In genomic region chr10:15540780-15541426, GRCm38 (mm10) we compare ENCODE assay signal across 18 mouse cellular contexts.
"Had no signal": no experiment of that assay in that cellular context is flagged by ENCODE, and none has a peak within 500 bp of the region (broad histone marks: within the 10 kb centered on the region; RNA-seq: fewer than 3 reads in every experiment).

No protein-coding gene starts in this region.

- H3K27me3 ChIP-seq: lung, embryonic 15.5 days; megakaryocyte, embryonic 14.5 days; midbrain, embryonic 13.5 days; midbrain, embryonic 15.5 days; neural tube, embryonic 12.5 days; stomach, embryonic 15.5 days had no signal

- H3K4me2 ChIP-seq: lung, embryonic 15.5 days; midbrain, embryonic 11.5 days; midbrain, embryonic 13.5 days; midbrain, embryonic 15.5 days; neural tube, embryonic 12.5 days; stomach, embryonic 15.5 days had no signal

- DNase-seq: liver, postnatal 0 days; lung, adult 2 months; lung, postnatal 14 days; lung, postnatal 36 days; right cerebral cortex, postnatal 14 days; thymus, adult 2 months; thymus, postnatal 25 days; thymus, postnatal 4 days had no signal

- ATAC-seq: lung, postnatal 0 days had no signal

- H3K9ac ChIP-seq: liver, postnatal 0 days; lung, embryonic 15.5 days; midbrain, embryonic 13.5 days; midbrain, embryonic 15.5 days; neural tube, embryonic 12.5 days; stomach, embryonic 15.5 days had no signal

- H3K9me3 ChIP-seq: lung, embryonic 15.5 days; megakaryocyte, embryonic 14.5 days; midbrain, embryonic 13.5 days; midbrain, embryonic 15.5 days; neural tube, embryonic 12.5 days; stomach, embryonic 15.5 days had no signal

- H3K36me3 ChIP-seq: lung, embryonic 15.5 days; midbrain, embryonic 13.5 days; midbrain, embryonic 15.5 days; neural tube, embryonic 12.5 days; stomach, embryonic 15.5 days had no signal

- H3K27ac ChIP-seq: lung, embryonic 15.5 days; macrophage; midbrain, embryonic 13.5 days; midbrain, embryonic 15.5 days; neural tube, embryonic 12.5 days; stomach, embryonic 15.5 days; stomach, postnatal 0 days had no signal

- H3K4me3 ChIP-seq: lung, embryonic 15.5 days; megakaryocyte, embryonic 14.5 days; midbrain, embryonic 13.5 days; midbrain, embryonic 15.5 days; neural tube, embryonic 12.5 days; stomach, embryonic 15.5 days had no signal

- H3K4me1 ChIP-seq: lung, embryonic 15.5 days; megakaryocyte, embryonic 14.5 days; midbrain, embryonic 13.5 days; midbrain, embryonic 15.5 days; neural tube, embryonic 12.5 days; stomach, embryonic 15.5 days had no signal
